Mouse (Mus musculus) neural tube, embryonic 10.5 days (tissue): ENCODE measurements around the gene Dnajc15.

Experiments used
- DNase-seq: peaks from one replicate; pipeline ENCODE4 v3.0.0-alpha.2; 2017; ENCODE audit warnings: low spot score; ENCODE audit errors: extremely low spot score

The Dnajc15 gene

DNA sequence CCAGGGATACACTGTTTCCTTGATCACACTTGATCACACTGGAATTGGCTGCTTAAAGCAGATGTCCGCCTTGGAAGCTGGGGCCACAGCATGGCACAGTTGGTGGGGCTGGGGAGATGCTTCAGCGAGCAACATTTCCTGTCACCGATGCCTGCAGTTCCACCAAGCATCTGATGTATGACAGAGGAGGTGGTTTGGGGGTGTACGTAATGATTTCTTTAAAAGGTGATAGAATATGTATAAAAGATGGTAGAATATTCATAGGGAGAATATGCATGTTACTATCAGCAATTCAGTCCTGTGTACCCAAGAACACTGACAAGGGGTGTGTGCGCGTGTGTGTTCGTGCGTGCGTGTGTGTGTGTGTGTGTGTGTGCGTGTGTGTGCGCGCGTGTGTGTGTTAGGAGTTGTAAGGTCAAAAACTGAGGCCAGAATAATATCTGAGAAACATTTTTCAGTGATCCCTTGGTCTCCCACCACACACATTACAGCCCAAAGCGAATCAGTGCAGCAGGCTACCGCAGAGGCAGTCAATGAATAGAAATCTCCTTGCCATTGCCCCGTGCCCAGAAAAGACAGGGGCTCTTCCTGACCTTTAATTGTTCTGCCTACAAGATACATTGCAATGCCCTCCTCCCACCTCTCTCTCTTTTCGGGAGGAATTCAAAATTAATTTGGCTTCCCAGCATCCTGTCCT, 73.2 kb downstream of the Dnajc15 start:
- DNase-seq: no peak

DNA sequence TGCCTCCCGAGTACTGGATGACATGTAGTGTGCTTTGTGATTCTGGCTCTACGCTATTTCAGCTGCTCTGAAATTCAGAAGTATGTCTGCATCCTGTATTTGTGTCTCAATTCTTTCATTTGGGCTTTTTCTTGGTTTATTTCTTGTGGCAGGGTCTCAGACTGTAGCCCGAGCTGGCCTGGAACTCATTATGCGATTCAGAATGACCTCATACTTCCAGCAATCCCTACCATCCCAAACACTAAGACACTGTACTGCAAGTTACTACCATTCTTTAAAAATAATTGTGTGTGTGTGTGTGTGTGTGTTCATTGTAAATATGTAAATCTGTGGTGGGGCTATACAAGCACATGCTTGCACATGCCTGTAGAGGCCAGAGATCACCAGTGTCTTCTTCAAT, 78.4 kb downstream of the Dnajc15 start:
- DNase-seq: no peak

DNA sequence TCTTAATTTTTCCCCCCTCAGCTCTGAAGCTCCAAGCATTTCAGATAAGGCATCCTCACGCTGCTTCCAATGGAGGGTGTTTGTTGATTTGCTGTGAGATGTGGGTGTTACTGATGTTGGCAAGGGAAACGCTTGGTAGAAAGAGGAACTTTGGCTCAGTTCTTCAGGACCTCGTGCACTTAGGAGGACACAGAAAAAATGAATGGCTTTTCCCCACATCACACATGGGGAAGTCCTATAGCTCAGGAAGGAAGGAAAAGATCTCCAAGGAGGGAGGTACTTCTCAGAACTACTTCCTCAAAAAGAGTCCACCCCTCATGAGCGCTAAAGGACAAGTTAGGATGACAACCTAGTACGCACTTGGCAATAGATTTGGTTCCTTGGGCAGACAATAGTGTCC, 79.7 kb downstream of the Dnajc15 start:
- no peak for DNase-seq

DNA sequence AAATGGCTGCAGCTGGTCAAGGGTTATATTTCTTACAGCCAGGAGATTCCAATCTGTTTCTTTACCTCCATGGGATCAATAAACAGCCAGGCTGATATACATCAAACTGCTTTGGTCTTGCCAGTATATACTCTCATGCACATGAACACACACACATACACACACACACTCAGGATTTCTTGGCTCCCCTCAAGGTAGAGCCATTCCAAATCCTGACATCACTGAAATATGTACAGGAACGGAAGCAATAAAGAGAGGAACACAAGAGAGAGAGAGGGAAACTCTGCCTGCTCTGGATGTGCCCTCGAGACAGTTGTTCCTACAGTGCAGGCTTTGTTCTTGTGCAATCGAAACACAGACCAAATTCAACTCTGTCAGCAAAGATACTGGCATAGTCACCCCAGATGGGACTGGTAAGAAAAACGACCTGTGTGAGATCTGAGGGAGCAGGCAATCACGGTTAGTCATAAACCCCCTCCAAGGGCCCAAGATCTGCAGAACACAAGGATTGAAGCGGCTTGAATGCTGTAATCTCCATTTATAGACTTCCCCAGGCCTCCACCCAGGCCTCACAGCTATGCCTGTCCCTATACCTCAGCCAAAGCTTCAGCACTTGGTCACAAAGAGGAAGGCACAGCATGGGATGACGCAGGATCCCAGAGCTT, 80.5 kb downstream of the Dnajc15 start:
- DNase-seq: no peak

DNA sequence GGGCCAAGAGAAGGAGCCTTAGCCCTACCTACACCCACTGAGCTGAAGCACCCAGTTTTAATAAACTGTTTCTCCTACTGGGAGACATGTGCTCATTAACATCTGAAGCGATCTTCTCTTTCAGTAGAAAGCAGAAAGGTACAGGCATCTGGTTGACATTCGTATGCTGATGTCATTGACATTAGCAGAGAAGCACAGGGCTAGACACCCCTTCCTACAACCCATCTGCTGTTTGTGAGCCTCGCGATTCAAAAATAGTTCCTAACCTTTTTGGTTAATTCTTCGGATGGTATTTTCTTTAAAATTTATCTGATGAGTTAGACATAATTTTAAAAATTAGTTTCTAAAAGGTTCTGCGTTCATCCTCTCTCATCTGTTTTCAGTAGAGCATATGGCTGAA, 81.9 kb downstream of the Dnajc15 start:
- no peak for DNase-seq

DNA sequence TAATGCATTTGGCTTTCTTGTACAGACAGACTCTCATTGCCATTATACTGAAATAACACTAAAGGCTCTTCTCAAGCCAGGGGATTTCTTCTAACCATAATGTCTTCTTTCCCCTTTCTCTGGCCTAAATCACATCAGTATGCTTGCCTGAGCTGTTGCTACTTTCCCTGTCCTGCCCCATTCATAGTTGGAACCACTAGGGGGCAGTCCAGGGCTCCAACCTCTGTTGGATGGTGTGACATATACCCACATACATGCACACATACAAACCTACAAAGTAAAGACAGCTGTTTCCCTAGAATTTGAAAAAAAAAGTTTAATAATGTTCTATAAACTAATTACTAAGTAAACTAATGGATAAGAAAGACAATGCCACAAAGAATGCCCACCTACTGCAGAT, 91.7 kb downstream of the Dnajc15 start:
- no peak for DNase-seq

DNA sequence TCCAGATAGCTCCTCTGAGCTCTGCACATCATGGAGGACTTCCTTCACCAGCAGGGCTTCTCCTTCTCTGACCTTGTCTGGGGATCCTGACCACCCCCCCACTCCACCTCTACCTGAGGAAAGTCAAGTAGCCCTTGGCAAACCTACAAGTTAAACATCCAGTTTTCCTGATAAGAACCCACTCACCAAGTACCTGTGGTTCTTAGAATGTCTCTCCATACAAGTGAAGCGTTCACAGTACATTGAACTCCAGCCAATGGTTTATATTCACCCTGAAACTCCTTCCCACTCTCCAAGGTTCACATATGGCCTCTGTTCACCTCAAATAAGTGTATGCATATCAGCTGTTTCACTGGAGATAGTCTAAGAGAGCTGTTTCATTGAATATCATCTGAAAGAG, 97.6 kb downstream of the Dnajc15 start:
- DNase-seq: no peak

DNA sequence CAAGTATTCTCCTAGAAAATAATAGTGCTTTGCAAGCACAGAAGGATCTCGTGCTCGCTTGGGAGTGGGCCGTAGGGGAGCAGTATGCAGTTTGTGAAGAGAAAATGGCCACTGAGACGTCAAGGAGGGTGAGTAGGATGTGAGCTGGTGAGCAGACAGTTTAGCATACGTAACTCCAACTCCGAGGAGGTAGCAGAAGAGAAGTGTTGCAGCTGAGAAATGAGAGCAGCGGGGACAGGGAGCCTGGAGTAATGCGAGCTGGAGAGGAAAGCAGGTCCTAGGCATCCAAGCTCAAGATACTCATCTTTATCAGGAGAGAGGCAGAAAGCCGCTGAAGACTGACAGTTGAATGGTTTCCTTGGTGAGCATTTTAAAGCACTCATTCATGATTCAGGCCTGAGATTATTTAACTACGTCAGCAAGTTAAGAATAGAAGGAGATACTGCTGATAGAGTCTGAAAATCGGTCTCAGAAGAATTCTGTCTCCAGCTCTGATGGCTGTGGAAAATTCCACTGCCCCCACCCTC, 98.9 kb downstream of the Dnajc15 start:
- DNase-seq: no peak

DNA sequence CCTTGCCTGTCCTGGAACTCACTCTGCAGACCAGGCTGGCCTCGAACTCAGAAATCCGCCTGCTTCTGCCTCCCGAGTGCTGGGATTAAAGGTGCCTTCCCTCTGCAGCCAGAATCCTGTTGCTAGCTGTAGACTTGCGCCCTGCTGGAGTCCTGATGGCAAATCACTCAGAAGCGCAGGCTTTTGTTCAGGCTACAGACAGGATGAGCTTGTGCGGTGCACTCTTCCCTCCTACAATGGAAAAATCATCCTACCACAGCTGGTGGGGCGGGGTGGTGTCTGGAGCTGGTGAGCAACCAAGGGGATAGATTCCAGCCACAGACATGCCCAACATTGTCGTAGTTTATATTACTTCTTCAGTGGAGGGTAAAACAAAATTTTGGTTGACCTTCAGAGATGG, 101.6 kb downstream of the Dnajc15 start:
- DNase-seq: no peak

DNA sequence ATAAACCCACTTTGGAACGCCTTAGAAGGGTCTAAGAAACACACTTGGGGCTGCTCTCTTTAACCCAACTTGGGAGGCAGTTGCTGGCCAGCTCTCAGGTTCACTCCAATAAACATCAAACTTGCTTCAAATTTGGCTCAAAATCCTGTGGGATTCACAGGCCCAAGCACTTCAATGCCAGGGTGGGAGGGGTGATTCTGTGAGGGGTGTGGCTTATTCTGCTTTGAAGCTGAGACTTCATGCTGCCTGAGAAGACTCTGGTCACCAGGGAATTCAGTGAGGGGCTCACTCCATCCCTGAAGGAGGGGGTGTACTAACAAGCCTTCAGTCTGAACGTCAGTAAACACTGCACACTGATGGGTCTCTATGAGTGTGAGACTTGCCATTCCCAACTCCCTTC, 103.3 kb downstream of the Dnajc15 start:
- DNase-seq: no peak
